Mouse (Mus musculus) liver, embryonic 11.5 days (tissue): ENCODE data around the gene Ece1. TPM values are rescaled to one million over a fixed set of nuclear protein-coding genes. Genes with fewer than 3 reads are reported as not detected.

Source experiments
- ATAC-seq: fragments of 200-750 bp; cut with Nextera tagmentation; replicated peaks from 2 replicates; pipeline ENCODE4 v1.8.0; 2017; ENCODE audit warnings: moderate number of reproducible peaks, mild to moderate bottlenecking, moderate TSS enrichment, moderate library complexity; ENCODE audit not compliant: low FRiP score
- DNase-seq: peaks from one replicate; pipeline ENCODE4 v3.0.0-alpha.2; 2017; ENCODE audit warnings: low spot score
- H3K27ac ChIP-seq: fragments of 300-500 bp; sonication (generic); 2 replicates; pipeline ENCODE4 v1.5.1; 2014; ENCODE audit warnings: mild to moderate bottlenecking, low read depth, low read length, control low read depth
- H3K27me3 ChIP-seq: fragments of 300-500 bp; sonication (generic); replicated peaks from 2 replicates; pipeline ENCODE4 v1.6.1; 2014; ENCODE audit warnings: low read length, mixed read lengths; ENCODE audit not compliant: control insufficient read depth, insufficient read depth
- H3K36me3 ChIP-seq: fragments of 300-500 bp; sonication (generic); 2 replicates; pipeline ENCODE4 v1.6.1; 2014; ENCODE audit warnings: mild to moderate bottlenecking, low read length, moderate library complexity, mixed read lengths; ENCODE audit not compliant: control insufficient read depth, insufficient read depth
- H3K4me1 ChIP-seq: fragments of 300-500 bp; sonication (generic); replicated peaks from 2 replicates; pipeline ENCODE4 v1.6.1; 2014; ENCODE audit warnings: low read length, mixed read lengths; ENCODE audit not compliant: control insufficient read depth, insufficient read depth
- H3K4me2 ChIP-seq: fragments of 300-500 bp; sonication (generic); 2 replicates; pipeline ENCODE4 v1.6.1; 2014; ENCODE audit warnings: mild to moderate bottlenecking, control low read depth, moderate library complexity
- H3K4me3 ChIP-seq: fragments of 300-500 bp; sonication (generic); 2 replicates; pipeline ENCODE4 v1.5.1; 2014; ENCODE audit warnings: low read depth, low read length, control low read depth
- H3K9ac ChIP-seq: fragments of 300-500 bp; sonication (generic); 2 replicates; pipeline ENCODE4 v1.6.1; 2014; ENCODE audit warnings: low read depth, low read length, control low read depth
- H3K9me3 ChIP-seq: fragments of 300-500 bp; sonication (generic); 2 replicates; pipeline ENCODE4 v1.6.1; 2016; ENCODE audit warnings: low read length, inconsistent platforms, mixed read lengths; ENCODE audit not compliant: control insufficient read depth
- WGBS: fragments of 180-500 bp; shearing (Covaris S2); extraction: QIAGEN DNeasy Blood & Tissue Kit; methylation state at CpG from one replicate; pipeline ENCODE4 v1.1.7; 2014; 5-methylcytosine and 5-hydroxymethylcytosine counted together
- polyA plus RNA-seq: library from polyadenylated mRNA; unstranded; fragments of >200 nt; fragmentation: Nextera tagmentation; extraction: Ambion mirVana; gene quantifications from 2 replicates; pipeline ENCODE4 v1.2.1, GENCODE M21; 2014

Ece1 gene
- polyA plus RNA-seq, 1 experiment from 2014 or later = 51.9 TPM

DNA sequence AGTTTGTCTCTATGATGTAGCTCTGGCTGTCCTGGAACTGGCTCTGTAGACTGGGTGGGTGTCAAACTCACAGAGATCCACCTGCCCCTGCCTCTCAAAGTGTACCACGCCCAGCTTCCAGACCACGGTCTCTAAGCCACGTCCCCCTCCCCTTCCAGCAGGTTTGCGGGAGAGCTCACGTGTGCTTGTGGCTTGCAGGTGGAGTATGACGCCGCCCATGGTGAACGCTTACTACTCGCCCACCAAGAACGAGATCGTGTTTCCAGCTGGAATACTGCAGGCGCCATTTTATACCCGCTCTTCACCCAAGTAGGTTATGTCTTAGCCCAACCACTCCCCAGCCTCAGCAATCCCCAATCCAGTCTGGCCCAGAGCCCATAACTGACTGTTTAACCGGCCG, 94.2 kb downstream of the Ece1 start:
- no peak for ATAC-seq
- Histone ChIP-seq H3K4me2 (no peak overlapping the region), H3K9me3 (peaks cover 3% of the 10 kb centered on the region; the same call in 1 of the 2 replicates), H3K36me3 (peaks cover 35% of the 10 kb centered on the region), H3K27ac (no peak overlapping the region), H3K4me3 (no peak overlapping the region), H3K27me3 (no peaks in the 10 kb centered on the region), H3K4me1 (peaks cover 11% of the 10 kb centered on the region), H3K9ac (no peak overlapping the region)
- DNase-seq = no peak
- WGBS = 91% methylated on average over 15 of the region's 15 CpGs

DNA sequence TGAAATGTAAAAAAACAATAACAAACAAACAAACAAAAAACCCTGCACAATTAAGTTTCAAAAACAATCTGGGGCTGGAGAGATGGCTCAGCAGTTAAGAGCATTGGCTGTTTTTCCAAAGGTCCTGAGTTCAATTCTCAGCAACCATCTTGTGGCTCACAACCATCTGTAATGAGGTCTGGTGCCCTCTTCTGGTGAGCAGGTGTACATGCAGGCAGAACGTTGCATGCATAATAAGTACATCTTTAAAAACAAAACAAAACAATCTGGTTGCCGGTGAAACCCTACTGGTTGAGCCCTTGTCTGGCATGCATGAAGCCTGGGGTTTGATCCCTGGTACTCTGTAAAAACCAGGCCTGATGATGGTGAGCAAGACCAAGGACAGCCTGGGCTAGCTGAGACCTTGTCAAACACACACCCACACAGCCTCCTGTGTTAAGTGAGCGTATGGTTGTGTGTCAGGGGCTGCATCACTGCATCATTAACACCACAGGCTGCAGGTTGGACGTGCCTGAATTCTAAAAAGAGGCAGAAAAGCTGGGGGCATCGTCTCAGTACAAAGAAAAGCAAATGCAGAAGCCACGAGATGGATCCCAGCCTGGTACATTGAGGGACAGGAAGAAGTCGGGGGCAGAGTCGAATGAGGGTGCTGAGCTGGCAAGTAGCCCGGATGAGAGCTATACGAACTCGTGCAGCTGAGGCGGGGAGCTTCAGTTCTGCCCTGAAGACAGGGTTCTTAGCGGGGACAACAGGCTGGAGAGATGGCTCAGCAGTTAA, 98.0 kb downstream of the Ece1 start:
- no peak for DNase-seq
- WGBS = 77% methylated on average over 13 of the region's 13 CpGs

DNA sequence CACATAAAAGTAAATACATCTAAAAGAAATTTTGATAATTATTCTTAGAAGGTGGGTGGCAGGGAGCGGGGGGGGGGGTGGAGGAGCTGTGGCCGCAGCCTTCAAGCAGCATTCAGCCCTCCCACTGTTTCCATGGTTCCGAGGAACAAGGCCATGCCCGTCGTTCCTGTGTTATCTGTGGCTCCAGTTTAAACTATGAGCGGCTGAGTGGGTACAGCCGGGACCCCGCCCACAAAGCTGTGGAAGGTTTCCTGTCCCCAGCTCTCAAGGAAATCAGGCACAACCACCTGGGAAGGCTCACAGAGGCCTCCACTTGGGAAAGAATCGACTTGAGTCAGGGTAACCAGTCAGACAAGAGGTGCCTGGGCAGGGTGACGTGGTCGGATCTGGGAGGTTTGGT, 98.7 kb downstream of the Ece1 start:
- Histone ChIP-seq H3K4me2 (no peak overlapping the region), H3K9ac (no peak overlapping the region), H3K4me3 (no peak overlapping the region), H3K4me1 (peaks cover 5% of the 10 kb centered on the region), H3K9me3 (peaks cover 3% of the 10 kb centered on the region; the same call in 1 of the 2 replicates), H3K27ac (no peak overlapping the region), H3K36me3 (peaks cover 48% of the 10 kb centered on the region), H3K27me3 (no peaks in the 10 kb centered on the region)
- ATAC-seq = no peak; the same call in 1 of the 2 replicates
- no peak for DNase-seq
- 55% methylated on average over 11 of the region's 11 CpGs for WGBS

More for the DNA sequence above, 98.0 kb downstream of the Ece1 start:
- Histone ChIP-seq H3K36me3 (peaks cover 48% of the 10 kb centered on the region), H3K27ac (no peak overlapping the region), H3K9me3 (peaks cover 3% of the 10 kb centered on the region; the same call in 1 of the 2 replicates), H3K27me3 (no peaks in the 10 kb centered on the region), H3K4me1 (peaks cover 7% of the 10 kb centered on the region), H3K9ac (no peak overlapping the region), H3K4me3 (no peak overlapping the region), H3K4me2 (no peak overlapping the region)
- ATAC-seq = no peak

GRCm38 (mm10) chr4:137962643-137963350, 100.8 kb downstream of the Ece1 start:
- Histone ChIP-seq H3K4me2 (no peak overlapping the region), H3K27me3 (no peaks in the 10 kb centered on the region), H3K4me3 (no peak overlapping the region), H3K4me1 (peaks cover 5% of the 10 kb centered on the region), H3K9me3 (peaks cover 3% of the 10 kb centered on the region; the same call in 1 of the 2 replicates), H3K9ac (no peak overlapping the region), H3K27ac (no peak overlapping the region), H3K36me3 (peaks cover 38% of the 10 kb centered on the region)
- no peak for DNase-seq
- WGBS = 93% methylated on average over 20 of the region's 20 CpGs
- no peak for ATAC-seq

GRCm38 (mm10) chr4:137963431-137963830, 101.4 kb downstream of the Ece1 start:
- DNase-seq = no peak
- no peak for ATAC-seq
- Histone ChIP-seq H3K4me3 (no peak overlapping the region), H3K9ac (no peak overlapping the region), H3K9me3 (peaks cover 3% of the 10 kb centered on the region; the same call in 1 of the 2 replicates), H3K4me2 (no peak overlapping the region), H3K4me1 (peaks cover 5% of the 10 kb centered on the region), H3K27me3 (no peaks in the 10 kb centered on the region), H3K27ac (no peak overlapping the region), H3K36me3 (peaks cover 33% of the 10 kb centered on the region)
- WGBS = 87% methylated on average over 6 of the region's 6 CpGs

DNA sequence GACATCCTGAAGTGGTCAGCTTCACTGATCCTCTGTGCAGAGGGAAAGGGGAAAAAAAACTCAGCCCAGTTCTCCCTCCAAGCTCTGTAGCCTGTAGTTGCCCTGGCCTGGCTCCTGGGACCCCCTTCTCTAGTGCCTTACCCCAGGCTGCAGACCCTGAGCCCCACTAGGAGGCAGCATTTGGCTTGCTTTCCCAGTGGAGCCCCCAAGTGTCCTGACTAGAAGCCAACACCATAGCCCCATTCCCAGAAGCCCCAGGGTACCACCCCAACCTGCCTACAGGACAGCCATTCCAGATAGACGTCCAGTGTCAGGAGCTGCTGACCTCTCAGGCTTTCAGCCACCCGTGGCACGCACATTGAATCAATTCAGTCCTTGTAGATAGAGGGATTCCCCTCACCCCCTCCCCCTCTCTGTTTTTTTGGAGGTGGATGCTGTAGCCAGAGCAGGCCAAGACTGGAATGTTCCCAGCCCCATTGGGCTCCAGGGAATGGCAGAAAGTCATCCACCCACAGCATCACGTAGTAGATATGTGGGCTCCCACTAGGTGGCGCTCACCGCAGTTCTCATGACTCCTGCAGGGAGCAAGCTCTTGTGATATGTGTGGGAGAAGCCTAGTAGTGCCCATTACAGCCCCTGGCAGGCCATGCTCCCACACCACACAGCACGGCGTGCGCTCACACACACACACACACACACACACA, 102.0 kb downstream of the Ece1 start:
- Histone ChIP-seq H3K4me3 (no peak overlapping the region), H3K27ac (no peak overlapping the region), H3K9me3 (peaks cover 3% of the 10 kb centered on the region; the same call in 1 of the 2 replicates), H3K36me3 (peaks cover 29% of the 10 kb centered on the region), H3K9ac (no peak overlapping the region), H3K4me2 (no peak overlapping the region), H3K4me1 (peaks cover 5% of the 10 kb centered on the region), H3K27me3 (no peaks in the 10 kb centered on the region)
- DNase-seq (peak; percentile 76), ATAC-seq (peak; percentile 53)
- 66% methylated on average over 9 of the region's 9 CpGs for WGBS

DNA sequence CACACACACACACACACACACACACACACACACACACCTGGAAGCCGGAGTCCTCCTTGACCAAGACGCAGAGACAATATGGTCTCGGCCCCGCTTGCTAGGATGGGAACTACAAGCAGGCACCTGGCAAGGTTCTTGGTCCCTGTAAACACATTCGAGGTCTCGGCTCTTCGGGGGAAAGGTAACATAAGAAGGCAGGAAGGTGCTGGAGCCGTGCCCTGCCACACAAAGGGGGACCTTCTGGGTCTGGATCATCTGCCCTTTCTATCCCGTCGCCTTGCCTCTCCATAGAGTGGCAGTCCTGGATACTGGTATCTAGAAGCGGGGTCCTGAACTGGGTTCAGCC, 102.5 kb downstream of the Ece1 start:
- no peak for ATAC-seq
- DNase-seq = no peak
- Histone ChIP-seq H3K36me3 (peaks cover 25% of the 10 kb centered on the region), H3K9ac (no peak overlapping the region), H3K27me3 (no peaks in the 10 kb centered on the region), H3K9me3 (peaks cover 2% of the 10 kb centered on the region; the same call in 1 of the 2 replicates), H3K4me3 (no peak overlapping the region), H3K27ac (no peak overlapping the region), H3K4me1 (peaks cover 5% of the 10 kb centered on the region), H3K4me2 (no peak overlapping the region)
- WGBS = 87% methylated on average over 11 of the region's 11 CpGs

DNA sequence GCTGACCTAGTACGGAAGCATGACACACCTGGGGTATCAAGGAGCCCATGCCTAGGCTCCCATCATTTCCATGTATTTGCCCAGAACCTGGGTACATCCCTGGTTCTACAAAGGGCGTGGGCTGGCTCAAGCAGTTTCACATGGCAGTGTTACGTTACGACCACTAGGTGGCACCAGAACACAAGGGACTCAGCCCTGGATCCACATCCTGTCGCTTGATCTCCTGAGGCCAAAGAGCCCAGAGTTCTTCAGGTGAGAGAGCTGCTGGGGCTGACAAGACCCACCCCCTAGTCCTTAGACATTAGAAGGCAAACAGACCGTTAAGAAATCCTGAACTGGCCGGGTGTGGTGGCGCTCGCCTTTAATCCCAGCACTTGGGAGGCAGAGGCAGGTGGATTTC, 106.2 kb downstream of the Ece1 start:
- Histone ChIP-seq H3K4me1 (no peaks in the 10 kb centered on the region), H3K27ac (no peak overlapping the region), H3K9me3 (no peaks in the 10 kb centered on the region), H3K9ac (no peak overlapping the region), H3K36me3 (no peaks in the 10 kb centered on the region), H3K27me3 (no peaks in the 10 kb centered on the region), H3K4me2 (no peak overlapping the region), H3K4me3 (no peak overlapping the region)
- DNase-seq (peak; percentile 74), ATAC-seq (peak; percentile 53; the same call in 1 of the 2 replicates)
- 12% methylated on average over 9 of the region's 9 CpGs for WGBS
